Mouse (Mus musculus) liver, postnatal 0 days (tissue): ENCODE data around the gene Ntrk3.

ENCODE experiments used
- CTCF ChIP-seq: sonication (generic); IDR thresholded peaks from 2 replicates; pipeline ENCODE4 v1.5.1; 2016; ENCODE audit warnings: antibody characterized with exemption, low read depth
- EP300 ChIP-seq: IDR thresholded peaks from 2 replicates; pipeline ENCODE4 v1.6.1; 2016; ENCODE audit warnings: antibody characterized with exemption, low read depth, mild to moderate bottlenecking

- TF ChIP-seq CTCF (no peak), EP300 (no peak)
Measured at GRCm38 (mm10) chr7:78384111-78384510, 353.7 kb downstream of the Ntrk3 start.
